Mouse (Mus musculus) neural tube, embryonic 11.5 days (tissue): ENCODE results near the gene Slc23a4. TPM values are rescaled to one million over a fixed set of nuclear protein-coding genes. Genes with fewer than 3 reads are reported as not detected.

Experiments used
- ATAC-seq: fragments of 200-750 bp; cut with Nextera tagmentation; 2 replicates; pipeline ENCODE4 v1.8.0; 2017; ENCODE audit warnings: moderate number of reproducible peaks, mild to moderate bottlenecking, moderate TSS enrichment, moderate library complexity; ENCODE audit not compliant: insufficient read depth, low FRiP score, low TSS enrichment
- DNase-seq: peaks from one replicate; pipeline ENCODE4 v3.0.0-alpha.2; 2015; ENCODE audit warnings: low spot score
- H3K27ac ChIP-seq: fragments of 300-500 bp; sonication (generic); 2 replicates; pipeline ENCODE4 v1.5.1; 2014; ENCODE audit warnings: low read depth, mild to moderate bottlenecking, low read length
- H3K27me3 ChIP-seq: fragments of 300-500 bp; sonication (generic); 2 replicates; pipeline ENCODE4 v1.6.1; 2014; ENCODE audit warnings: mild to moderate bottlenecking, low read length, mixed read lengths; ENCODE audit not compliant: control insufficient read depth, insufficient read depth
- H3K36me3 ChIP-seq: fragments of 300-500 bp; sonication (generic); 2 replicates; pipeline ENCODE4 v1.6.1; 2014; ENCODE audit warnings: mild to moderate bottlenecking, low read length, moderate library complexity, mixed read lengths; ENCODE audit not compliant: control insufficient read depth, insufficient read depth
- H3K4me1 ChIP-seq: fragments of 300-500 bp; sonication (generic); 2 replicates; pipeline ENCODE4 v1.6.1; 2014; ENCODE audit warnings: low read length, mixed read lengths; ENCODE audit not compliant: control insufficient read depth, insufficient read depth
- H3K4me2 ChIP-seq: fragments of 300-500 bp; sonication (generic); 2 replicates; pipeline ENCODE4 v1.6.1; 2014; ENCODE audit warnings: low read depth, mild to moderate bottlenecking, moderate library complexity
- H3K4me3 ChIP-seq: fragments of 300-500 bp; sonication (generic); 2 replicates; pipeline ENCODE4 v1.5.1; 2014; ENCODE audit warnings: low read depth, low read length
- H3K9ac ChIP-seq: fragments of 300-500 bp; sonication (generic); 2 replicates; pipeline ENCODE4 v1.6.1; 2014; ENCODE audit warnings: mild to moderate bottlenecking, low read length
- H3K9me3 ChIP-seq: fragments of 300-500 bp; sonication (generic); 2 replicates; pipeline ENCODE4 v1.6.1; 2016; ENCODE audit warnings: low read length; ENCODE audit not compliant: control insufficient read depth
- WGBS: fragments of 180-500 bp; shearing (Covaris S2); extraction: QIAGEN DNeasy Blood & Tissue Kit; methylation state at CpG from one replicate; pipeline ENCODE4 v1.1.7; 2014; 5-methylcytosine and 5-hydroxymethylcytosine counted together
- polyA plus RNA-seq: library from polyadenylated mRNA; unstranded; fragments of >200 nt; fragmentation: Nextera tagmentation; extraction: Ambion mirVana; gene quantifications from 2 replicates; pipeline ENCODE4 v1.2.1, GENCODE M21; 2014

Gene Slc23a4
- polyA plus RNA-seq, 1 experiment from 2014 or later, result 0.37 TPM

- Histone ChIP-seq H3K27me3 (no peaks in the 10 kb centered on the region), H3K4me1 (no peaks in the 10 kb centered on the region), H3K9ac (no peak overlapping the region), H3K27ac (no peak overlapping the region), H3K9me3 (no peaks in the 10 kb centered on the region), H3K4me3 (no peak overlapping the region), H3K4me2 (no peak overlapping the region), H3K36me3 (no peaks in the 10 kb centered on the region)
- ATAC-seq (no peak), DNase-seq (no peak)
- 95% methylated on average over 5 of the region's 5 CpGs for WGBS
Observed at GRCm38 (mm10) chr6:35010705-35011104, 22.5 kb upstream of the Slc23a4 start.

- H3K9ac ChIP-seq, result no peak overlapping the region
- DNase-seq (no peak), ATAC-seq (no peak)
- no peaks in the 10 kb centered on the region for H3K9me3 ChIP-seq
- H3K27ac ChIP-seq, result no peak overlapping the region
- no peak overlapping the region for H3K4me3 ChIP-seq
- H3K4me1 ChIP-seq, result no peaks in the 10 kb centered on the region
- H3K27me3 ChIP-seq, result no peaks in the 10 kb centered on the region
- no peak overlapping the region for H3K4me2 ChIP-seq
- 91% methylated on average over 18 of the region's 18 CpGs for WGBS
- no peaks in the 10 kb centered on the region for H3K36me3 ChIP-seq
Observed at GRCm38 (mm10) chr6:35002261-35002669, 14.1 kb upstream of the Slc23a4 start.

- Histone ChIP-seq H3K9me3 (no peaks in the 10 kb centered on the region), H3K4me1 (0 out of 2 replicates have a peak, but pooled peaks cover 4% of the 10 kb centered on the region), H3K4me2 (no peak overlapping the region), H3K4me3 (no peak overlapping the region), H3K27me3 (no peaks in the 10 kb centered on the region), H3K27ac (no peak overlapping the region), H3K9ac (no peak overlapping the region), H3K36me3 (no peaks in the 10 kb centered on the region)
- DNase-seq, result no peak
- no peak for ATAC-seq
- WGBS, result 13% methylated on average over 4 of the region's 4 CpGs
Observed at GRCm38 (mm10) chr6:34999101-34999500, 10.9 kb upstream of the Slc23a4 start.

GRCm38 (mm10) chr6:34996496-34996895, 8.3 kb upstream of the Slc23a4 start:
- Histone ChIP-seq H3K4me1 (0 out of 2 replicates have a peak, but pooled peaks cover 4% of the 10 kb centered on the region), H3K4me3 (no peak overlapping the region), H3K9ac (no peak overlapping the region), H3K27ac (no peak overlapping the region), H3K27me3 (no peaks in the 10 kb centered on the region), H3K36me3 (no peaks in the 10 kb centered on the region), H3K9me3 (no peaks in the 10 kb centered on the region), H3K4me2 (no peak overlapping the region)
- DNase-seq, result no peak
- WGBS, result 83% methylated on average over 4 of the region's 4 CpGs
- ATAC-seq, result no peak

GRCm38 (mm10) chr6:34995265-34995681, 7.1 kb upstream of the Slc23a4 start:
- 6% methylated on average over 13 of the region's 13 CpGs for WGBS

GRCm38 (mm10) chr6:34994692-34995091, 6.5 kb upstream of the Slc23a4 start:
- Histone ChIP-seq H3K4me2 (peak overlapping the region; percentile 42), H3K4me1 (0 out of 2 replicates have a peak, but pooled peaks cover 4% of the 10 kb centered on the region), H3K9ac (no peak overlapping the region; the same call in 1 of the 2 replicates), H3K27ac (no peak overlapping the region), H3K9me3 (no peaks in the 10 kb centered on the region), H3K27me3 (no peaks in the 10 kb centered on the region), H3K36me3 (no peaks in the 10 kb centered on the region), H3K4me3 (peak overlapping the region; percentile 20; the same call in 1 of the 2 replicates)
- DNase-seq (no peak), ATAC-seq (no peak)
- WGBS, result 84% methylated on average over 5 of the region's 5 CpGs

More at GRCm38 (mm10) chr6:34995265-34995681, 7.1 kb upstream of the Slc23a4 start:
- Histone ChIP-seq H3K4me2 (peak overlapping the region; percentile 42), H3K27ac (no peak overlapping the region), H3K36me3 (no peaks in the 10 kb centered on the region), H3K4me1 (0 out of 2 replicates have a peak, but pooled peaks cover 4% of the 10 kb centered on the region), H3K9me3 (no peaks in the 10 kb centered on the region), H3K27me3 (no peaks in the 10 kb centered on the region), H3K4me3 (peak overlapping the region; percentile 20; the same call in 1 of the 2 replicates), H3K9ac (no peak overlapping the region; the same call in none of the 2 replicates)
- DNase-seq, result peak; percentile 87
- peak; percentile 71 for ATAC-seq

GRCm38 (mm10) chr6:34989263-34989662, 1.1 kb upstream of the Slc23a4 start:
- WGBS, result 76% methylated on average over 6 of the region's 6 CpGs
- Histone ChIP-seq H3K27ac (no peak overlapping the region), H3K4me1 (peaks cover 8% of the 10 kb centered on the region), H3K36me3 (no peaks in the 10 kb centered on the region), H3K4me3 (no peak overlapping the region), H3K9me3 (no peaks in the 10 kb centered on the region), H3K27me3 (no peaks in the 10 kb centered on the region), H3K4me2 (no peak overlapping the region), H3K9ac (no peak overlapping the region)
- no peak for ATAC-seq
- DNase-seq, result no peak

GRCm38 (mm10) chr6:34987085-34987645, 1.0 kb downstream of the Slc23a4 start:
- H3K9me3 ChIP-seq, result no peaks in the 10 kb centered on the region
- no peaks in the 10 kb centered on the region for H3K36me3 ChIP-seq
- DNase-seq, result no peak
- no peak for ATAC-seq
- no peaks in the 10 kb centered on the region for H3K27me3 ChIP-seq
- no peak overlapping the region for H3K4me3 ChIP-seq
- 92% methylated on average over 12 of the region's 12 CpGs for WGBS
- H3K4me2 ChIP-seq, result no peak overlapping the region
- no peak overlapping the region for H3K27ac ChIP-seq
- H3K4me1 ChIP-seq, result peaks cover 8% of the 10 kb centered on the region
- H3K9ac ChIP-seq, result no peak overlapping the region

- ATAC-seq (no peak), DNase-seq (no peak)
- 62% methylated on average over 9 of the region's 9 CpGs for WGBS
- Histone ChIP-seq H3K9ac (no peak overlapping the region), H3K4me2 (no peak overlapping the region), H3K27ac (no peak overlapping the region), H3K36me3 (no peaks in the 10 kb centered on the region), H3K4me1 (no peaks in the 10 kb centered on the region), H3K9me3 (no peaks in the 10 kb centered on the region), H3K27me3 (no peaks in the 10 kb centered on the region), H3K4me3 (no peak overlapping the region)
Observed at GRCm38 (mm10) chr6:34980661-34981060, 7.5 kb downstream of the Slc23a4 start.
